In the genomic region with DNA sequence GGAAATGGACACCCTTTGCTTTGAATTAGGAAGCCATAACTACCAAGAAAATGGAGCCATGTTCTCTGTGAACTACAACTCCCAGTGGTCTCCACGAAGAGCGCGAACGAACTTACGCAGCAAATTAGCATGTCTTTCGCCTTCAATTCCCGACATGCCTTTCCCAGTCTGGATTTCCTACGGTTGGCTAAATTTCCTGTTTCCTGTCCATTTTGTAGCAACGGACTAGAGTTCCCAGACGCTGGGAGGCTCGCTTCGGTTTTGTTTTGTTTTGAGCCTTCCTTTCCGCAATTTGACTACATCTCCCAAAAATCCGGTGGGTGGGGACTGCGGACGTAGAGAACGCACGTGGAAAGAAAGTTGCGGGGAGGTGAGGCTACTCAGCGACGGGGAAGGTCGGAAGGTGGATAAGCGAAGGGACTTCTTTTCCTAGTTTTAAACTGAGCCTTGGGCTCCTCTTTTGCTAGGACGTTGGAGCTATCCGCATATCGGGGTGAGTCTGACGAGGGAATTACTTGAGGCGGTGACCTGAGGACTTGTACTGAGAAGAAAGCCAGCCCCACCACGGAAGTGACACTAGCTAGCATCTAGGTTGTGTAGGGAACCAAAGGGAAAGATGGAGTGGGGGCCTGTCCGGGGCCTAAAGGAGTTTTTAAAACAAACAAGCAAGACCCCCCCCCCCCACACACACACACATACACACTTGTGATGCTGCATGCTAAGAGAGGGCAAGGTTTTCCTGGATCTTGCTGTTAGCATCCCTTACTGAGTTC, we compare ENCODE assay signal across 8 mouse cellular contexts. TPM values are rescaled to one million over a fixed set of nuclear protein-coding genes. Genes with fewer than 3 reads are reported as not detected.
DNase-seq lines count a peak whose midpoint lies in the region; ATAC-seq and TF ChIP-seq lines count a peak whose summit lies in the region.

Gene Mrpl24 (plus strand): TSS at position 171 of the 773 bp plus-strand sequence.

- peaks cover 61% of the 10 kb centered on the region for H3K36me3 ChIP-seq in heart, embryonic 13.5 days
- peaks cover 65% of the 10 kb centered on the region for H3K36me3 ChIP-seq in liver, embryonic 12.5 days
- peaks cover 43% of the 10 kb centered on the region for H3K36me3 ChIP-seq in stomach, embryonic 15.5 days

- H3K4me2 ChIP-seq in heart, embryonic 13.5 days = peak within 1 kb of the TSS; percentile 89
- peak within 1 kb of the TSS; percentile 85 for H3K4me2 ChIP-seq in liver, embryonic 12.5 days
- H3K4me2 ChIP-seq in stomach, embryonic 15.5 days = peak within 1 kb of the TSS; percentile 70

- WGBS in heart, embryonic 13.5 days = under 1% methylated on average over 30 of the region's 30 CpGs
- WGBS in liver, embryonic 12.5 days (ENCODE audit: insufficient replicate concordance) = under 1% methylated on average over 30 of the region's 30 CpGs
- WGBS in stomach, embryonic 15.5 days = under 1% methylated on average over 30 of the region's 30 CpGs

- H3K27me3 ChIP-seq in heart, embryonic 13.5 days (replicated peaks) = no peaks in the 10 kb centered on the region
- no peaks in the 10 kb centered on the region for H3K27me3 ChIP-seq in liver, embryonic 12.5 days (replicated peaks)
- no peaks in the 10 kb centered on the region for H3K27me3 ChIP-seq in stomach, embryonic 15.5 days (replicated peaks)

- H3K4me3 ChIP-seq in heart, embryonic 13.5 days = peak within 1 kb of the TSS; percentile 80
- H3K4me3 ChIP-seq in liver, embryonic 12.5 days = peak within 1 kb of the TSS; percentile 74
- peak within 1 kb of the TSS; percentile 70 for H3K4me3 ChIP-seq in stomach, embryonic 15.5 days (replicated peaks)

- H3K4me1 ChIP-seq in heart, embryonic 13.5 days = peaks cover 17% of the 10 kb centered on the region
- H3K4me1 ChIP-seq in liver, embryonic 12.5 days = peaks cover 29% of the 10 kb centered on the region
- H3K4me1 ChIP-seq in stomach, embryonic 15.5 days = no peaks in the 10 kb centered on the region

- peak; percentile 70 for ATAC-seq in heart, embryonic 13.5 days (ENCODE audit: extremely low read depth, insufficient number of reproducible peaks, low FRiP score, low TSS enrichment)
- ATAC-seq in liver, embryonic 12.5 days = peak; percentile 75
- peak; percentile 84 for ATAC-seq in stomach, embryonic 15.5 days (ENCODE audit: insufficient read depth, low FRiP score, low read depth)

- peak within 1 kb of the TSS; percentile 92 for H3K9ac ChIP-seq in heart, embryonic 13.5 days
- peak within 1 kb of the TSS; percentile 79 for H3K9ac ChIP-seq in liver, embryonic 12.5 days
- peak within 1 kb of the TSS; percentile 59 for H3K9ac ChIP-seq in stomach, embryonic 15.5 days

- TF ChIP-seq CTCF in brain, embryonic 14.5 days (IDR thresholded peaks at IDR 0.05; ENCODE audit: borderline replicate concordance, extremely low read depth, insufficient read depth, insufficient read length) = no peak

- peak; percentile 30; the same call in 1 of the 2 replicates for TF ChIP-seq POLR2A in brain, embryonic 14.5 days (IDR thresholded peaks at IDR 0.05; ENCODE audit: borderline replicate concordance, extremely low read depth, insufficient read depth, insufficient read length, poor library complexity, severe bottlenecking)

- peak within 1 kb of the TSS; percentile 89 for H3K27ac ChIP-seq in heart, embryonic 13.5 days (replicated peaks)
- peak within 1 kb of the TSS; percentile 80 for H3K27ac ChIP-seq in liver, embryonic 12.5 days
- peak within 1 kb of the TSS; percentile 88 for H3K27ac ChIP-seq in stomach, embryonic 15.5 days

- no peaks in the 10 kb centered on the region for H3K9me3 ChIP-seq in heart, embryonic 13.5 days
- no peaks in the 10 kb centered on the region for H3K9me3 ChIP-seq in liver, embryonic 12.5 days (replicated peaks)
- H3K9me3 ChIP-seq in stomach, embryonic 15.5 days = no peaks in the 10 kb centered on the region

- peak; percentile 84 for DNase-seq in CD4-positive helper T cell, adult 2 months (ENCODE audit: low read depth, low spot score)
- DNase-seq in brain, embryonic 14.5 days (ENCODE audit: low read depth) = peak; percentile 98
- peak; percentile 78 for DNase-seq in fat pad, adult 2 months (ENCODE audit: extremely low read depth, low read depth, low spot score)
- peak; percentile 83 for DNase-seq in kidney, postnatal 10 days
- DNase-seq in natural killer cell, adult 2 months (ENCODE audit: low spot score in 2 of 2) = peak; percentile 47 to 58

RNA-seq across cellular contexts. Expression of gene Mrpl24, which starts in this region (rescaled TPM):
- polyA plus RNA-seq in brain, embryonic 14.5 days (2012; rRNA removed) = 76.1 and 81.0 TPM in 2 replicates
- polyA plus RNA-seq in heart, embryonic 13.5 days (2015; fragmentation: Nextera tagmentation; extraction: Ambion mirVana) = 55.0 and 57.2 TPM in 2 replicates
- polyA plus RNA-seq in liver, embryonic 12.5 days (2016; fragmentation: Nextera tagmentation; extraction: Ambion mirVana) = 57.0 and 57.3 TPM in 2 replicates
- 76.4 and 78.2 TPM in 2 replicates for polyA plus RNA-seq in stomach, embryonic 15.5 days (2015; fragmentation: Nextera tagmentation; extraction: Ambion mirVana)

Comparison
In these comparisons a context has a peak if more than half of its experiments do, and no peak if none do; other contexts are left out.
1. Peak in every context shown above with its lines: DNase-seq, ATAC-seq, H3K4me3 ChIP-seq and H3K27ac ChIP-seq.